Mouse (Mus musculus) layer of hippocampus, adult 18-20 months (tissue): ENCODE measurements at regions not wholly inside any gene's neighbourhood (a gene's known extent, or its start where the extent isn't known, plus 50 kb on each side); places are given as distances from the start of the nearest gene placed in this dataset.
A peak's percentile ranks its signal among the peaks of the same experiment; 100 is the strongest.

ENCODE experiments used
- DNase-seq, 2 experiments: peaks; one replicate each; pipeline ENCODE4 v3.0.0; 2022; ENCODE audit warnings: low spot score in 2 of 2

DNA sequence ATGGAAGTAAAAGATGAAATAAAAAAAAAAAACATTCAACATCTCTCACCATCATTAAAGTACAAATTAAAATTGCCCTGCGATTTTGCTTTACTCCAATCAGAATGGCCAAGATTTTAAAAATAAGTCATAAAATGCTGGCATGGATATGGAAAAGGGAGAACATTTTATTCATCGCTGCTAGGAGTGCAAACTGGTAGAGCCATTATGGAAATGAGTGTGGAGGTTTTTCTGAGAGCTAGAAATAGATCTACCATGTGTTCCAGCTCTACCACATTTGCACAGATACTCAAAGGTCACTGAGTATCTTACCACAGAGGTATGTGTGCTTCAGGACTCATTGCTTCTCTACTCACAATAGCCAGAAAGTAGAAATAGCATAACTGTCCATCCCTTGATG lies 129.0 kb upstream of the Ift57 start:
- peak in 1 of 2 experiments; percentile 32 for DNase-seq

DNA sequence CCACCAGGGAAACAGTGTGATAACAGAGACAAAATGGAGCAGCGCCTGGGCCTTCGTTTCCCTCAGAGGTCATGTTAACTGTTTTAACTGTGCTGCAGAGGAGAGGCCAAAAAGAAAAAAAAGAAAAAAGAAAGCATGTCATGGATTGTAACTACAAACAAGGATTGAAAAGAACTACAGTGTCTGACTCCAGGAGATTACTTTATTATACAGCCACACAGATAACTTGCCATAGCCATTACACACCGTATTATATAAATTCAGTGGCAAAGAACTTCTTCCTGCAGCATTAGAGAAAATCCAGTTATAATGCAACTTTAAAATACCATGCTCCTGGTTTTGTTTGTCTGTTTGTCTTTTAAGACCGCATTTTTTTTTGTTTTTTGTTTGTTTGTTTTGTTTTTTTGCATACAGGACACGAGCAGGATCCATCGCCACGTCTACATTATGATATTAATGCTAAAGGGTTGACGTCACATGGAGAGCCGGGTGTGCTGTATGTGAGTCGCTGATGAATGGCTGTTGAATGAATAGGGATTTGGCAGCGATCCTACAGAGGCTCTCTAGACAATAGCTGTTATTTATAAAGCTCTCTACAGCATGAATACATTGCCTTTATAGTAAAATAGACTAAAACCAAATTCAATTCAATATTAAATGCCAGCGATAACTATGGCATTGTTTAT lies 126.4 kb upstream of the Ift57 start:
- DNase-seq = peak in 1 of 2 experiments; percentile 26

DNA sequence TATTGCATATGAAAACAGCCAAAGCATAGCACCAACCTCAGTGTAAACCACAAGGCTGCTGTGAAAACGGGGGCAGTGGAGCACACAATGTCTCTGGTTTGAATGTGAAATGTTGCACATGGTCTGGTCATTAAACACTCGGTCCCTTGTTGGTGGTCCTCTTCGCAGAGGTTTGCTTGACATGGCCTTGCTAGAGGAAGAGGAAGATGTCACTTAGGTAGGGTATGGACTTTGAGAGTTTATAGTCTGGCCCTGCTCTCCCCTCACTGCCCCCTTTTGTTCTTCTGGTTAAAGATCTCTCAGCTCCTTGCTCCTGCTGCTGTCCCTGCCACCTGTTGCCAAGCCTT lies 125.9 kb upstream of the Ift57 start:
- no peak for DNase-seq

DNA sequence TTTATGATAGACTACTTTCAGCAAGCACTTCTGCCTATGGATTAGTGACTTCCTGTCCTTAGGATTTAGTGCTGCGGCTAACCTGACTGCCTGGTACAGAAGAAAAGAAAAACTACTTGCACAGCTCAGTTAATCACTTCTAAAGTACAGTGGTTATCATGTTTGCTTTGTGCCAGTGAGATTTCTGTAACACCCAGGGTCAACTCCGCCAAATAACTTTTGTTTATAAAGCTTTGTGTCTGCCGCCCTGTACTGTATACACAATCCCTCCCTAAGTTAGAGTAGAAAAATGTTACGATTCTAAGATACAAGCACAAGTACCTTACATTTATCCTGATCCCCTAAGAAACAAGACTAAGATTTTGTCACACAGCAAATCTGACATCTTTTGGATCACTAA lies 120.1 kb upstream of the Ift57 start:
- no peak for DNase-seq

DNA sequence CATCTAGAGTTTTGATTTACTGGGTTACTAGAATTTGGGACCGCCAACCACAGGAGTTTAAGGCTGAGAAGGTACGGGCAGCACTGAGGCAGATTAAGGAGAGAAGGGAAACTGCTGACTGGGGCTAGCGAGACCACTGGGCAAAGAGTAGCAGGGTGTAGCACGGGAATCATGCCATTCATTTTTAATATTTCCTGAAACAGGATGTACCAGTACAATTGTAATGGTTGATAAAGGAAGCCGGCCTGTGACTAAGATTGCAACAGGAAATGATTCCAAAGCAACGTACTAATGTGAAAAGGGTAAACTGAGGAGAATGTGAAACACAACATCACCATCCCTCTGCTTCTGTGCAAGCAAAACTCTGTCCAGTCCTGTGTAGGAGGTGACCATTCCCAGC lies 118.3 kb upstream of the Ift57 start:
- DNase-seq = no peak

DNA sequence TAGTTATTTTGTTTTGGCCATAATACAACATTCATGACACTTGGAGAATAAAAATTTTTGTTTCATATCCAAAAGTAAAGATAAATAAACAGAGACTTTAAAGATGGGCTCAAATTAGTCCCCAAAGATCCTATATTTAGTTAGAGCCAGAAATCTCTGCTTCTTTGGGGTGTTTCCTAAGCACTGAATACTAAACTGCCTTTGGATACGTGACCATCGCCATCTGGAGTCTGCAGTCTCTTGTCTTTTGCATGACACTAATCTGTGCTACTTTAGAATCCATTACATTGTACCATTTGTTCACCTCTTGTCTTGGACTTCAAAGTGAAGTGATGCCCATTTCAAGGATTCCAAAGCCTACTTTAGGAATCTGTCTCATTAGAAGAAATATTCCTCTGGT lies 92.5 kb upstream of the Ift57 start:
- DNase-seq = no peak

DNA sequence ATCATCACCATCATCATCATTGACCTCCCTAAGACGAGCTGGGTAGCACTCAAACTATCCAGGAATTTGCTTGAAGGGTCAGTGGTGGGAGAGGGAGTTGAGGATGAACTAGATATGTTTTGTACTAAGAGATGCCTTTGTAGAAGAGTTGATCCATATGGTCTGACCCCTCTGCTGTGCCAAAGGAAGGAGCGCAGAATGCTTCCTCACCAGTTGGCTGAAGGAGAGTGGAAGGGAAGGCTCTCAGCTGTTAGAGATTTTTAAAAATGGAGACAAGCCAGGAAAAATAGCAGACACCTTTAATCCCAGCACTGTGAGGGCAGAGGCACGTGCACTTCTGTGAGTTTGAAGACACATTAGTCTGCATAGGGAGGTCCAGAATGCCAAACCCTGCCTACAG lies 84.2 kb upstream of the Ift57 start:
- DNase-seq = no peak

DNA sequence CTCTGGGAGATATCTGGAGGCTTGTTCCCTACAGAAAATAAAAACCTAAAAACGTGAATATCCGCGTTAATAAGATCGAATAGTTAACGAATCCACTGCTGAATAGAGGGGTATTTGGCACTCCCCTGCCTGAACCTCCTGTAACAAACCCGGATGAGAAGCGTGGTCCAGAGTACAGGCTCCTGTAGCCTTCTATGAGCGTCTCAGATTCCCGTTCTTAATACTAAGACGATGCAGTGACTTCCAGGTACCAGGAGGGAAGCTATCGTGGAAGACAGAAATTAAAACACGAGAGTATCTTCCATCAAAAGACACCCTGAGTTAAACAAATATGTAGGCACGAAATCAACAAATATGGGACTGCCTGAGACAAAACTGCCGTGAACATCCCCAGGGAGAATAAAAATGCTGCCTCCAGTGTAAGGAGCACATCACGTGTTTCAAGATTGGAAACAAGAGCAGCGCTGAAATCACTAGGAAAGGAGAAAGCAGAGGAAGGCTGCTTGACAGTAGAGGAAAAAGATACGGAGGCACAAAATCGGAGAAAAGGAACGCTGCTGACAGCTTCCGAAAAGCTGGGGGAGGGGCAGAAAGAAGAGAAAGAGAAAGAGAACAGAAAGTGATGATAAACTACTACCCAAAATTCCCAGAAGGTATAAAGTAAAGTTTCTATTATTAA lies 83.6 kb upstream of the Ift57 start:
- DNase-seq = peak in 1 of 2 experiments; percentile 43

DNA sequence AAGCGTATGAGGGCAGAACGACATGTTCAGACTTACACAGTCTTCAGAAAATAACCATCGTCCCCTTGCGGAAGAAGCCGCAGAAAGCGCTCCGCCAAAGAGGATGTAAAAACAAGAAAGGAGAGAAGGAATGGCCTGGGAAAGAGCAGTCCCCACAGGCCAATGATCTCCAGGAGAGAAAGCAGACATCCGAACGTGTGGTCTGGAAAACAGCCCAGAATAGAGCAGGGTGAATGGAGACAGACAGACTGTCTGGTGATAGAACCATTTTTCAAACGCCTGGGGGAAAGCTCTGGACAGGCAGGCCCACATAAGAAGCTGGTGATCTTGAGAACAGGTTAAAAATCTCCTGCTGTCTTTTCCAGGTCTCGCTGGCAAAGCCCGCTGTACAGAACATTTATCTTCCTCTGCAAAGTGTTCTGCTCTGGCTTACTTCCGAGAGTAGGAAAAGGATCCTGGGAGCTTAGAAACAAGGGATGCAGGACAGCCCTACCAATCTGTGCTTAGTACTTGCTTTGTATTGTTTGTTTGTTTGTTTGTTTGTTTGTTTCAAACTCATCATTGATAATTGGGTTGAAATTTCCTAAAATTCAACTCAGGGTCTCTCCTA lies 82.7 kb upstream of the Ift57 start:
- DNase-seq = peak in 1 of 2 experiments; percentile 33

DNA sequence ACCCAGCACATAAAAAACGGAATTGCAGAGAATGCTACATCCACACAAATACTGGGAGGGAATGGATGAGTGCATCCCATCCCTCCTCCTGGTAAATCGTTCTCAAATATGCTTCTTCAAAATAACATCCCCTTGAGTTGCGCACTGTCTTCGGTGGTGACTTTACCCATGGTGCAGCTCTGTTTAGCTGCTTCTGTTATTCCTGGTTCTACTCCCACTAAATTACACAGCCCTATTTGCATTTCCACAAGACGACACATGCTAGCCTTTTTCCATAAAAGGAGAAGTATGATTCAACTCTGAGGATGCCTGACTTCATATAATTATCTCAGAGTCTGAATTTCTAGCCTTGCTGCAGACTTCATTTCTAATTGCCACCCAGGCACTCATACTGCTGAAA lies 65.5 kb upstream of the Ift57 start:
- DNase-seq = peak in 1 of 2 experiments; percentile 18

DNA sequence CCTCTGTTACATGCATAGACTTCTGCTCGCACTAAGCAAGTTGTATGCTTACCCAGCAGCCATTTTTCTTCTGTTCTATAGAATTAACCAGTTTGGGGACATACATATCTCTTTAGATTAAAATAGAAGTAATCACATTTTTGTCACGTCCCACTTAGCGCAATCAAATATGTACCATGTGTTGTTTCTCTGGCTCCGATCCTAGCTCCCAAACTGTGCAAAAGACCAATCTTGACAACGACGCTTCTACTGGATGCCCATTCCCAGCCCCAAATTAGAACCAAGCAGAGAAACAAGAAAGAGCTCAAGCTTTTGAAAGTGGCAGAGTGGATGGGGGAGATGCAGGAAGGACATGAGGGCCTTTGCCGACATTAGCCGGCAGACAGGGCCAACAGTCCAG lies 63.5 kb upstream of the Ift57 start:
- no peak for DNase-seq

DNA sequence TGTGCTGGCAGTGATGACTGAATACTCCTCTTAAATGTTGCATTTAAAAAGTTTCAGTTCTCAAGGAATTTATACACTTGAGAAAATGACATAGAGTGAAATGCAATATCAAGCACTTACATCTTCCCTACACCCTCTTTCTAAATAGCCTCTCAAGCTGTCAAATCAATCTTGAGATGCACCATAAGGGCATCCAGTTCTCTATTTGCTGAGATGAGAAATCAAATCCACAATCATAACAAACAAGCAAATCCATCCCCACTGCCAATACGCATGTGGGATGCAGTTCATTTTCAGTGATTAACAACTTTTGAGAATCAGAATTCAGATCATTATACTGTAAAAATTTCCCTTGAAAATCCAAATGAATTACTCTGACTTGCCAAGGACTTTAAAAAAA lies 62.6 kb upstream of the Ift57 start:
- no peak for DNase-seq

DNA sequence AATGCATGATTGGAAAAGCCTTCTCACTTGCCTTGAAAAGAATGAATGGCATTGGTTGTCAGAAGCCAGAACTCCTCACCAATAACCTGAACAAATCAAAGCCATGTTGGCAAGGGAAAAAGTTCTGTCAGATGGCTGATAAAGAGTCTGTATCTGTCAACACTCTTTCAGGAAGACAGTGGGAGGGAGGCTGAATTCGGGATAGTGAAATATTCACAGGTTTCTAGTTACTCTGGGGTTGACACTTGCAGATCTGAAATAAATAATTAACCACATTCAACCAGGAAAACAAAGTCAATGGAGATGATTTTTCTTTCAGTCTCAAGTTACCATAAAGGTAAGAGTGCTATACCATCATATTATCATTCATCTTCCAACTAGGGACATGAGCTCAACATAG lies 56.3 kb upstream of the Ift57 start:
- DNase-seq = no peak

DNA sequence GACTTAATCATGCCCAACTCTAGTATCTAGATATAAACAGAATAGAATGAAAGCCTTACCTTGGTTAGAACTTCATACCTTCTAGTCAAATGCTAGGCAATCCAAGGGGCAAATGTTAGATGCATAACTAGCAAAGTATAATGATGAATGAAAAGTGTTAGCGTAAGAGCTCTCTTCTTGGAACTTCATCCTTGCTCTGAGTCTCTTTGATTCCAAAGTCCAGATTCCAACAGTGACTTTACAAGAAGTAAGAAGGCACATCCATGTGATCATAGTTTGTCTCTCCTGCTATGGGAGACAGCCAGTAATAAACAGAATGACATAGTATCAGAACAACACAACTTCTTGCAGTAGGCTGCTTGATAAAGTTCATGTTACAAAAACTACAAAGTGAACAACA lies 54.6 kb upstream of the Ift57 start:
- no peak for DNase-seq

DNA sequence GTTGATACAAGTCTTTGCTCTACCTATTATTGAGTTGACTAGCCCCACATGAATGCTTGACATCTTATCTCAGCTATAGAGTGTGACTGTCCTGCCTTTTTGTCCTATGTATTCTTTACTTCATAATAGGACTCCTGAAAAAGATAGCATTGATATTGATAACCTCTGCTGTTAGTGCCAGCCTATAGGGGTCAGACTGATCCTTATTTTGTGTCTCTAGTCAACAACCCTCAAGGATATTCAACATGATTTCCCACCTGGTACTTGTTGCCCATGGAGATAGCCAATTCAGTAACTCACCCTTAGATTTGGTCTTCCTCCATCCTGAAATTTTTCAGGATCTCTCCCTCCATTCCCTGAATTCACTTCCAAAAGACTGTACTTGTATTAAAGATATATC lies 52.6 kb upstream of the Ift57 start:
- no peak for DNase-seq
